Mouse (Mus musculus): ENCODE measurements around the gene 9030025P20Rik. TPM values are rescaled to one million over a fixed set of nuclear protein-coding genes. Genes with fewer than 3 reads are reported as not detected.

Gene 9030025P20Rik
- total RNA-seq, 2 experiments from 2014 or later, result 1.6 to 2.3 TPM

Other genes starting within 250 kb of the 9030025P20Rik start
- gene Wdr27, start 35.3 kb upstream of the 9030025P20Rik start, total RNA-seq (2021), result 1 to 10 TPM; 1.6 to 3.1 TPM
- gene 1600012H06Rik, start 35.3 kb upstream of the 9030025P20Rik start, total RNA-seq (2021), result 10 to 100 TPM; 13.2 to 15.8 TPM
- 10 to 100 TPM; 45.8 to 54.1 TPM for gene Phf10, start 17.2 kb upstream of the 9030025P20Rik start, total RNA-seq (2021)
- not detected for gene Gm3417, start 322 bp downstream of the 9030025P20Rik start, total RNA-seq (2021)
- 1 to 10 TPM in 1 of 2 experiments, under 1 TPM in 1; 0.58 to 2.0 TPM for gene Gm3435, start 31.7 kb downstream of the 9030025P20Rik start, total RNA-seq (2021)
- gene Ermard, start 62.7 kb downstream of the 9030025P20Rik start, total RNA-seq (2021), result 10 to 100 TPM; 19.0 to 25.1 TPM
- under 1 TPM in 1 of 2 experiments, not detected in 1; 0.51 TPM for gene Tcte3, start 63.0 kb downstream of the 9030025P20Rik start, total RNA-seq (2021)
- gene Gm3448, start 63.1 kb downstream of the 9030025P20Rik start, total RNA-seq (2021), result under 1 TPM; 0.93 to 0.96 TPM